Mouse (Mus musculus) frontal cortex, adult (tissue): ENCODE results near the gene Nmrk2.

Experiments used
- ATAC-seq: cut with Nextera tagmentation; 2 replicates; pipeline ENCODE4 v1.9.2; 2017; ENCODE audit warnings: mild to moderate bottlenecking, moderate library complexity, mixed read lengths; ENCODE audit not compliant: low TSS enrichment

The Nmrk2 gene

GRCm38 (mm10) chr10:81167200-81168086, 34.4 kb downstream of the Nmrk2 start, which contains the start of gene Pias4:
Gene Pias4 (minus strand): TSS chr10:81167923.
- peak; percentile 86 for ATAC-seq

DNA sequence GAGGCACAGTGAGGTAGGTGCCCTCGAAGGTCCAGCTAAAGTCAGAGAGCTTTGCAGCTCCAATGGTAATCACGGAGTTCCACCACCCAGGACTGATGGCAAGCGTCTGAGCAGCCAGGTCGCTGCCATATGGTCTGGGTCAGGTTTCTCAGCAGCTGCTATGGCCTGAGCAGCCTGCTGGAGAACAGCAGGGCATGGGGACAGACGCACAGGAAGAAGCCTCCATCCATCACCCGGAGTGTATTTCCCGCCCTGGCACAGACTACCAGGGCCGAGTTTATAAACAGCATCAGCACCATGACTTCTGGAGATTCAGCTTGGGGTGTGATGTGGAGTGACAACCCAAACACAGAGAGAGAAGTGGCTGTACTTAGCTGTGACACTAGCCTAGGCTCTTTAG, 36.7 kb downstream of the Nmrk2 start:
- no peak for ATAC-seq

- ATAC-seq = no peak
Observed at GRCm38 (mm10) chr10:81162318-81162652, 39.6 kb downstream of the Nmrk2 start.

- no peak for ATAC-seq
Observed at GRCm38 (mm10) chr10:81161602-81162317, 40.1 kb downstream of the Nmrk2 start.

- ATAC-seq = peak; percentile 45; the same call in 1 of the 2 replicates
Observed at GRCm38 (mm10) chr10:81154736-81155135, 47.1 kb downstream of the Nmrk2 start.

DNA sequence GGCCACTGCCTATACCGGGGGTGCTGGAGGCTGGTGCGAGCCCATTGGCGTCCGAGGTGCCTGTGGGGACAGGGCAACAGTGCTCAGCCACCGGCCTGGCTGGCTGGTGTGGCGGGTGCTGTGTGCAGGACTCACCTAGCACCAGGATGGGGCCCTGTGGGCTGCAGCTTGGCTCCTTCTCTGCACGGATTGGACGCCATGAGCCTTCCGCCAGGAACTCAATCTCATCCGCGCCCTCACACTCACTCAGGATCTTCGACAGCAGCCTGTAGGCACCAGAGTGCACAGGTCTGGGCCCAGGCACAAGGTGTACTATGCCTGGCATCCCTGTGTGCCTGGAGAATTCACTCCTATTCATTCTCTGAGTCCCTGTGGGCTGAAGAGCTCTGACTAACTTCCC, 47.5 kb downstream of the Nmrk2 start:
- no peak for ATAC-seq

DNA sequence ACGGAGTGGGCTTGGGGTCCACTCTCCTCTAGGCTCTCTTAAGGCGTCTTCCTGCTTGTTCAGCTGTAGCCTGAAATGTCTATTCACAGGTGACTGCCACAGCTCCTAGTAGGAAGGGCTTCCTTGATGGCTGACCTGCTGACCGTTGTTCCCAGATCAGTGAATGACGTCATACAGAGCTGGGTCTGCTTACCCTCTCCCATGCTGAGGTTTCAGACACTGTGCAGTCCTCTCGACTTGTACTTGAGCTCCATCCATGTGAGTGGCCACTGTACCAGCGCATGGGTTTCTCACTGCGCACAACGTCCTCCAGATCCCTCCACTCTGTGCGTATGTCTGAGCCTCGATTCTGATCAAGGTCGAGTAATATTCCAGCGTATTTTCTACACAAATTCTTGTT, 49.2 kb downstream of the Nmrk2 start:
- 0 out of 2 replicates have a peak, but pooled peaks have one; percentile 15 for ATAC-seq

DNA sequence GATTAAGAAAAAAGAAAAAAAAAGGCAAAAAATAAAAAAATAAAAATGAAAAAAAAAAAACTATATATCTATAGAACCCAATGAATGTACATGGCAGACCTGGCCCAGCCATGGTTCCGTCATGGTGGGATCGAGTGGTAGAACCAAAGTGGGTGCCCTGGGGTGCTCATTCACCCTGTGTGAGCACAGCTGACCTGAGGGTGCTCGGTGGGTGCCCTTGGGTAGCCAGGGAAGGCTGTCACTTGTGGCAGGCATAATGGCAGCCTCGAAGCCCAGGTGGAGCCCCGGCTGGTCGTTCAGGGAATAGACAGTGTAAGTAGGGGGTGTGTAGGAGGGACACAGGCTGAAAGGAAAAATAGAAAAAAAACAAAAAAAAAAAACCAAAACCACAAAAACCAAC, 50.6 kb downstream of the Nmrk2 start:
- ATAC-seq = no peak
